Mouse (Mus musculus): Measurements from ENCODE around the gene Gid8. TPM values are rescaled to one million over a fixed set of nuclear protein-coding genes. Genes with fewer than 3 reads are reported as not detected.
A peak's percentile ranks its signal among the peaks of the same experiment; 100 is the strongest.

Gene Gid8
- polyA plus RNA-seq, 1 experiment = 64.7 TPM

- no peak for DNase-seq (ENCODE audit: low read depth)
- TF ChIP-seq CTCF (IDR thresholded peaks at IDR 0.05; ENCODE audit: borderline replicate concordance, extremely low read depth, insufficient read depth, insufficient read length) (no peak), POLR2A (IDR thresholded peaks at IDR 0.05; ENCODE audit: borderline replicate concordance, extremely low read depth, insufficient read depth, insufficient read length, poor library complexity, severe bottlenecking) (no peak)
These were observed 46.0 kb downstream of the Gid8 start for GRCm38 (mm10) chr2:180755896-180756295.

- no peak for DNase-seq (ENCODE audit: low read depth)
- TF ChIP-seq CTCF (IDR thresholded peaks at IDR 0.05; ENCODE audit: borderline replicate concordance, extremely low read depth, insufficient read depth, insufficient read length) = no peak
- TF ChIP-seq POLR2A (IDR thresholded peaks at IDR 0.05; ENCODE audit: borderline replicate concordance, extremely low read depth, insufficient read depth, insufficient read length, poor library complexity, severe bottlenecking) = no peak
These were observed 46.9 kb downstream of the Gid8 start for GRCm38 (mm10) chr2:180756786-180757185.

GRCm38 (mm10) chr2:180758513-180759263 is 48.8 kb downstream of the Gid8 start:
- DNase-seq (ENCODE audit: low read depth) = peak; percentile 82
- TF ChIP-seq POLR2A (IDR thresholded peaks at IDR 0.05; ENCODE audit: borderline replicate concordance, extremely low read depth, insufficient read depth, insufficient read length, poor library complexity, severe bottlenecking) (no peak), CTCF (IDR thresholded peaks at IDR 0.05; ENCODE audit: borderline replicate concordance, extremely low read depth, insufficient read depth, insufficient read length) (no peak)

- DNase-seq (ENCODE audit: low read depth) = peak; percentile 51
- TF ChIP-seq POLR2A (IDR thresholded peaks at IDR 0.05; ENCODE audit: borderline replicate concordance, extremely low read depth, insufficient read depth, insufficient read length, poor library complexity, severe bottlenecking) (no peak), CTCF (IDR thresholded peaks at IDR 0.05; ENCODE audit: borderline replicate concordance, extremely low read depth, insufficient read depth, insufficient read length) (no peak)
These were observed 55.1 kb downstream of the Gid8 start for GRCm38 (mm10) chr2:180764986-180765385.

- no peak for DNase-seq (ENCODE audit: low read depth)
- TF ChIP-seq POLR2A (IDR thresholded peaks at IDR 0.05; ENCODE audit: borderline replicate concordance, extremely low read depth, insufficient read depth, insufficient read length, poor library complexity, severe bottlenecking) (no peak), CTCF (IDR thresholded peaks at IDR 0.05; ENCODE audit: borderline replicate concordance, extremely low read depth, insufficient read depth, insufficient read length) (no peak)
These were observed 55.8 kb downstream of the Gid8 start for GRCm38 (mm10) chr2:180765713-180766112.

Other genes with a start within 250 kb of the Gid8 start
- 3.6 and 4.3 TPM in 2 replicates for gene Ntsr1, start 210.1 kb upstream of the Gid8 start, polyA plus RNA-seq (2012; rRNA removed)
- gene Mrgbp, start 128.8 kb upstream of the Gid8 start, polyA plus RNA-seq (2012; rRNA removed) = 54.3 and 69.8 TPM in 2 replicates
- gene Ogfr, start 120.9 kb upstream of the Gid8 start, polyA plus RNA-seq (2012; rRNA removed) = 75.6 and 105 TPM in 2 replicates
- 31.5 and 37.5 TPM in 2 replicates for gene Col9a3, start 112.3 kb upstream of the Gid8 start, polyA plus RNA-seq (2012; rRNA removed)
- 1.2 and 1.9 TPM in 2 replicates for gene Tcfl5, start 67.4 kb upstream of the Gid8 start, polyA plus RNA-seq (2012; rRNA removed)
- gene Dido1, start 118 bp upstream of the Gid8 start, polyA plus RNA-seq (2012; rRNA removed) = 24.9 and 31.0 TPM in 2 replicates
- 0.83 and 0.85 TPM in 2 replicates for gene Slc17a9, start 15.1 kb downstream of the Gid8 start, polyA plus RNA-seq (2012; rRNA removed)
- gene Bhlhe23, start 66.8 kb downstream of the Gid8 start, polyA plus RNA-seq (2012; rRNA removed) = 8.5 and 10.6 TPM in 2 replicates
- gene Ythdf1, start 210.8 kb downstream of the Gid8 start, polyA plus RNA-seq (2012; rRNA removed) = 67.0 and 68.5 TPM in 2 replicates
- gene Birc7, start 218.9 kb downstream of the Gid8 start, polyA plus RNA-seq (2012; rRNA removed) = 0.14 and 0.26 TPM in 2 replicates
- 63.1 and 66.1 TPM in 2 replicates for gene Nkain4, start 244.6 kb downstream of the Gid8 start, polyA plus RNA-seq (2012; rRNA removed)

Measured in brain, embryonic 14.5 days (tissue).